Mouse (Mus musculus) heart, adult 18-20 months (tissue): ENCODE measurements around the gene Cnn3. TPM values are rescaled to one million over a fixed set of nuclear protein-coding genes. Genes with fewer than 3 reads are reported as not detected.

Experiments
- DNase-seq, 2 experiments: peaks; one replicate each; pipeline ENCODE4 v3.0.0; 2021 to 2022; ENCODE audit warnings: mixed read lengths in 1 of 2
- long read RNA-seq, 2 experiments: library from polyadenylated mRNA; stranded (forward); transcript quantifications; one replicate each; pipeline ENCODE4 v2.0.0; 2021
- total RNA-seq, 2 experiments: library from RNA; stranded (reverse); gene quantifications; 2 replicates each; pipeline ENCODE4 v1.2.3; 2021

Cnn3 gene
- total RNA-seq: 10 to 100 TPM; 37.4 to 41.5 TPM
- long read RNA-seq, experiment 1, transcript Cnn3-201 (7 exons, 2,049 nt): major isoform, 25 of 28 reads
- long read RNA-seq, experiment 1, partial matches to known transcripts: 0 of 28 reads
- long read RNA-seq, experiment 1, other reads (novel, unspliced or antisense): 3 of 28 reads
- long read RNA-seq, experiment 2, transcript Cnn3-201 (7 exons, 2,049 nt): major isoform, 7 of 10 reads
- long read RNA-seq, experiment 2, partial matches to known transcripts: 0 of 10 reads
- long read RNA-seq, experiment 2, other reads (novel, unspliced or antisense): 1 of 10 reads

- DNase-seq: peak; percentile 89 to 96
These were observed at the start of gene Cnn3 for GRCm38 (mm10) chr3:121425861-121426620. Gene Cnn3, plus strand, starts transcription at chr3:121426497.

GRCm38 (mm10) chr3:121378708-121379612 lies 47.3 kb upstream of the Cnn3 start:
- DNase-seq: peak; percentile 56 to 68

GRCm38 (mm10) chr3:121379699-121380098 lies 46.6 kb upstream of the Cnn3 start:
- DNase-seq: no peak

DNA sequence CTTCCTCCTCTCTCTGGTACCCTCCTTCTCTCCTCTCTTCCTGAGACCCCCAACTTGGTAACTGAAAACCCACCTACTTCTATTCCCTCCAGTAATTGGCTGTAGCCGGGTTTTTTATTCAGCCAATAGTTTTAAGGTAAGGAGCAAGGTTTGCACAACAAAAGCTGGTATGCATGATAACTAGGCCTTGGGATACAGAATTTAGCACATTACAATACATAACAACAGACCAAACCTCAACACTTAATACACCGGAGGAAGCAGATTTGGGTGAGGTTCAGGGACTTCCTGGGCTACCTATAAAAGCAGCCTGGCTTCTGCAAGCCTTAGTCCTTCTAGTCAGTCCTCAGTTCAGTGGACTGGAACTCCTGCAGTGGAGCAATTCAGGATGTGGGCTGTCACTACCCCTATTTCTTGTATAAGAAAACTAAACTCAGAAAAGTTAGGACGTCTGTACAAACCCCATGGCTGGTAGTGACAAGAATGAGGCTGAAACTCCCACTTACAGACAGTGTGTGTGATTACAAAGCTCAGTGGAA lies 38.8 kb upstream of the Cnn3 start:
- DNase-seq: no peak

- no peak for DNase-seq
These were observed 36.9 kb upstream of the Cnn3 start for GRCm38 (mm10) chr3:121389366-121389765.

GRCm38 (mm10) chr3:121389860-121390530 lies 36.3 kb upstream of the Cnn3 start:
- DNase-seq: peak in 1 of 2 experiments; percentile 34

GRCm38 (mm10) chr3:121390724-121391123 lies 35.6 kb upstream of the Cnn3 start:
- peak in 1 of 2 experiments; percentile 42 for DNase-seq

DNA sequence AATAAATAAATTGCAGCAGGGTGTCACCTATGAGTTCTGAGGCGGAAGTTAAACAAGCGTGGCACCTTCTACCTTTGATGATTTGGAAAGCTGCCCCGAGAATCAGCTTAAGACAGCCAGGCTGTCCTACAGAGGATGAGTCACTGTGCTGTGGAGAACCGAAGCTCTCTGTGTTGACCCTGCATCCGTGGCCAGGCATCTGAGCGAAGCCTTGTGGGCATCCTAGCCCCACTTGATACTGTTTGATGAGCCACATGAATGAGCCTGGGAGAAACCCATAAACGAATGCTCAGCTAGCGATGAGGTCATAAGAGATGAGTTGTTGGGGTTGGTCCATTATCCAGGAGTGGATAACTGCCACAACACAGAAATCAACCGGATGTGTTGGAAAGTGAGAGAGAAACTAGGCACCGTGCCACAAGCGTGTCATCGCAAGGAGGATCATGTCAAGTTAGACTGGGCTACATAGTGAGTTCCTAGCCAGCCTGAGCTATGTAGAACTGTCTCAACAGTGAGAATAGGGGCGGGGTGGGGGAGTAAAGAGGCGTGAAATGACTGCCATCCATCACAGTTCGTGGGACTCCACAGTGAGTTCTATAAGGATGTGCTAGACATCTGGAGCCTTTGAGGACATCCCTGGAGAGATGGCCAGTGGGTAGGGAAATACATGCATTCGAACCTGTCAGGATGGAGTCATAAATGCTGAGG lies 30.6 kb upstream of the Cnn3 start:
- DNase-seq: peak in 1 of 2 experiments; percentile 47

DNA sequence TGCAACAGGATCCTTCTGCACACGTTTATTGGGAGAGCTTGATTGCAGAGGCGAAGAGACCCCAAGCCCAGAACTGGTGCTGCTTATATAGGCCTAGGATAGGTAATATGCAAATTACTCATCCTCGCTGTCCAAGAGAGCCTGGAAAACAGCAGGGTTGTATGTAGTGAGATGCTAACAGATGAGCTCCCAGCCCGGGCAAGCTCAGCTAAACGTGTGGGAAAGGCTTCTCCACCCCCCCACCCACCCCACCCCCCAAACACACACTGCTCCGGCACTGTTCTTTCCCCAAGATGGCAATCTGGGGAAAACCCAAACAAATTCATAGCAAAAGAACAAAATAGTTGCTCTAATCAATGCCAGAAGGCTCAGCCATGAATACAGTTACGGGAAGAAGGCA lies 29.7 kb upstream of the Cnn3 start:
- DNase-seq: no peak

- no peak for DNase-seq
These were observed 29.3 kb upstream of the Cnn3 start for GRCm38 (mm10) chr3:121397007-121397406.

DNA sequence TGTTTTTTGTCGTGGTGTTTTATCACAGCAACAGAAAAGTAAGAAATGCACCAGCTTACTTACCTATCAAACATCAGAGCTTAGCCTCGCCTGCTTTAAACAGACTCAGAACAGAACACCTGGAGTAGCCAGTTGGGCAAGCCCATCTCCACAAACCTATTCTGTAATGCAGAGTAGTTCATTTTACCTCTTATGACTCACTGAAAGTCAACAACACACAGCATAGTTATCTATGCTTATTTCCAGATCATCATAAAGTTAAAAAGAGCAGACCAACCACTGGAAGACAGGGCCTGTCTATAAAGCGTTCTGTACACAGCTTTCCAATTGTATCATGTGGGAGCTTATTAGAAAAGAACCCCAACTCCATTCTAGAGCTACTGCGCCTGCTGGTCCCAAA lies 24.9 kb upstream of the Cnn3 start:
- no peak for DNase-seq

GRCm38 (mm10) chr3:121402096-121402495 lies 24.2 kb upstream of the Cnn3 start:
- DNase-seq: no peak

DNA sequence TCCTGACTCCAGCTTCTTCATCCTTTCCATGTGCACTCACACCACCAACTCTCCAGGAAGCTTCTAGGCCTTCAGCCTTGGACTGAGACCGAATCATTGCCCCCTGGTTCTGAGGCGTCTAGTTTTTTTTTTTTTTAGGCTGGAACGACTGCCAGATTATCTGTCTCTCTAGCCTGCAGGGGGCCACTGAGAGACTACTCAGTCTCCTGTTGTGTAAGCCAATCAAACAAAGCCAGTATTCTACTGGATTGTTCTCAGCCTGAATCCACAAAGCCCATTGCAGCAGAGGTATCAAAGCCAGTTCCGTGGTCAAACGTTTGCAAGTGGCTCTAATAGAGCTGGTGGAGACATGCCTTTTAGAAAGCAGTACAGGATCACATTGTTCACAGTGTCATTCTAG lies 22.8 kb upstream of the Cnn3 start:
- no peak for DNase-seq

DNA sequence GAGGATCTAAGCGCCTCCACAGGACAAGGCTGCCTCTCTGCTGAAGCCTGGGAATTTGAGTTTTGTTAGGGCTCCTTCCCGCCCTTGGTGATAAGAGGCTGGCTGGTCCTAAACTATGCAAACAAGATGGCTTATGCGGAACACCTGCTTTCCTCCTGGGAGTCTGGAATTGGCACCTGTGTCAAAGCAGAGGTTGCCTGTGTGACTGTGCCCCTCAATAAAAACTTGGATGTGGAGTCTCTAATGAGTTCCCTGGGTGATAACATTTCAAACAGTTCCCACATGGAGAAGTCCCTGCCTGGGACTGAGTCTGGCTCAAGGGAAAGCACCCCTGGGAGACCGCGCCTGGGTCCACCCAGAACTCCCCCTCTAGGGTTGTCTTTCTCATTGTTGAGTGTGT lies 21.2 kb upstream of the Cnn3 start:
- DNase-seq: no peak

DNA sequence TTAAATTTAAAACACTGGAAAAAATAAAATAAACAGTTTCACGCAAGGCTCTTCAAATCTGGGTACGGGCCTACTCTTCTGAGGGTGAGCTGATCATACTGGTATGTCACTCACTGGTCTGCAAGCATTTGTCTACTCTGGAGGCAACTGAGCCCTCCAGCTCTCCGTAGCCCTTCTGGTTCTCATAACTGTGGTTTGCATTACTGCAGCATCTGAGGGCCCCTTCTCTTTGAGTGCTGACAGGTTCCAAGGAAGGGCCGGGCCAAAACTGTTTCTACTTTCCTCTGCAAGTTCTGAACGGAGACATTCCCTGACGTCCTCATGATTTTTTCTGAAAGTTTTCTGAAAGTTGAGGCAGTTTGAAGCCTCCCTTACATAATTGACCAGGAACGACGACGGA lies 18.9 kb upstream of the Cnn3 start:
- DNase-seq: no peak

DNA sequence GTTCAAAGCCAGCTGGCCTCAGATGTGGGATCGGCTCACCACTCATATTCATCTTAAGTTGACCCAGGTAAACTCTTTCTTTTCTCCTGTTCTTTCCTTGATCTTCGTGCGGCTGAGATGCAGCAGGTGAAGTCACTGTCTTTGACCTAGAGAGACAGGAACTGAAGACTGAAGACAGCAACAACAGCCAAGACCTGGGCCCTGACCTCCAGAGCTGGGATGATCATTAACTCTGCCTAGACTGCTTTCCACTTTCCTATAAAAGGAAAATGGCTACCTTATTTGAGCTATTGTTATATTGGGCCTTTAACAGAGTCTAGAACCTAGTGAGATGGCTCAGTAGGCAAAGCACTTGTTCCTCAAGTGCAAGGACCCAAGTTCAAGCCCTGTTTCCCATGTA lies 17.9 kb upstream of the Cnn3 start:
- DNase-seq: no peak

GRCm38 (mm10) chr3:121411450-121411849 lies 14.8 kb upstream of the Cnn3 start:
- no peak for DNase-seq

DNA sequence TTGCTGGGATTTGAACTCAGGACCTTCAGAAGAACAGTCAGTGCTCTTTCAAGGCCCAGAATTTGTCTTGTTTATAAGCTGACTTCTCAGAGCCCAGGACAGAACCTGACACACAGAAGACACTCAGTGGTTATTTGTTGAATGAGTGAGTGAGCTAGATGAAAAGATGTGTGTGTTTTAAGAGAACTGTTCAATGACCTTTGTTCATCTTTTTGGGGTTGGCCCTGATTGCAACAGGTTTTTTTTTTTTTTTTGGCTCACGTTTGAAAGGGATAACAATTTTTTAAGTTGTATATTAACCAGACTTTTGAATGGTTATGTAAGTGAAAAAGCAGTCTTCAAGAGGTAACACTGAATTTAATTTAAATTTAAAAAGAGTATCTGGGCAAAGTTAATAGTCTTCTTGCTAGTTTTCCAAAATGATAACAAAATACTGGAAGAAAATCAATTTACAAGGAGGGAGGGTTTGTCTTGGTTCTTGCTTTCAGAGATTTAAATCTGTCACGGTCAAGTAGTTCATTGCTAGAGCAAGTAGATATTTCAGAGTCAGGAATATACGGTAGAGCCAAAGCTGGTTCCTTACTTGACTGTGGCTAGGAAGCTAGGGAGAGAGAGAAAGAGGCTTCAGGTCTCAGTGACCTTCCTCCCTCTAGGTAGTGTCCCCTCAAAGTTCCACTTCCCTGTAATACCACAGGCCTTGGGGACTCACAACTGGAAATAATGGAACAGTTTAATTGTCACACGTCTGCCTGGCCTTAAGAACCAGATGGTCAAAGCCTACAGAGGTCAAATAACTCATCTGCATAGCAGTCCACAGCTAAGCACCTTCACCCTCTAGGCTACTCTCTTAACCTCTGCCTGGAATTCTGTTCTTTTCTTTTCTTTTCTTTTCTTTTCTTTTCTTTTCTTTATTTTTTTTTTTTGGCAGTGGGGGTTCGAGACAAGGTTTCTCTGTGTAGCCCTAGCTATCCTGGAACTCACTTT lies 9.8 kb upstream of the Cnn3 start:
- DNase-seq: no peak

- DNase-seq: no peak
These were observed 8.7 kb upstream of the Cnn3 start for GRCm38 (mm10) chr3:121417379-121418250.
